Mouse (Mus musculus): ENCODE results near the gene Gna13. TPM values are rescaled to one million over a fixed set of nuclear protein-coding genes. Genes with fewer than 3 reads are reported as not detected.
A peak's percentile ranks its signal among the peaks of the same experiment; 100 is the strongest.

Gna13 gene
- polyA plus RNA-seq, 1 experiment: 52.4 TPM

GRCm38 (mm10) chr11:109343558-109343957 lies 19.1 kb upstream of the Gna13 start:
- TF ChIP-seq GATA1 (IDR thresholded peaks at IDR 0.05; ENCODE audit: low read length): no peak

GRCm38 (mm10) chr11:109343991-109344599 lies 18.5 kb upstream of the Gna13 start:
- no peak for TF ChIP-seq GATA1 (IDR thresholded peaks at IDR 0.05; ENCODE audit: low read length)

GRCm38 (mm10) chr11:109347242-109347959 lies 15.2 kb upstream of the Gna13 start:
- TF ChIP-seq GATA1 (IDR thresholded peaks at IDR 0.05; ENCODE audit: low read length): no peak

- no peak for TF ChIP-seq GATA1 (IDR thresholded peaks at IDR 0.05; ENCODE audit: low read length)
Observed at GRCm38 (mm10) chr11:109348408-109348807, 14.2 kb upstream of the Gna13 start.

- peak; percentile 47 for TF ChIP-seq GATA1 (IDR thresholded peaks at IDR 0.05; ENCODE audit: low read length)
Observed at GRCm38 (mm10) chr11:109349652-109350316, 12.8 kb upstream of the Gna13 start.

GRCm38 (mm10) chr11:109350317-109350714 lies 12.3 kb upstream of the Gna13 start:
- TF ChIP-seq GATA1 (IDR thresholded peaks at IDR 0.05; ENCODE audit: low read length): no peak

- TF ChIP-seq GATA1 (IDR thresholded peaks at IDR 0.05; ENCODE audit: low read length): no peak
Observed at GRCm38 (mm10) chr11:109351489-109351888, 11.1 kb upstream of the Gna13 start.

GRCm38 (mm10) chr11:109353391-109354235 lies 9.0 kb upstream of the Gna13 start:
- TF ChIP-seq GATA1 (IDR thresholded peaks at IDR 0.05; ENCODE audit: low read length): no peak

- no peak for TF ChIP-seq GATA1 (IDR thresholded peaks at IDR 0.05; ENCODE audit: low read length)
Observed at GRCm38 (mm10) chr11:109354236-109354613, 8.4 kb upstream of the Gna13 start.

GRCm38 (mm10) chr11:109355771-109356388 lies 6.8 kb upstream of the Gna13 start:
- no peak for TF ChIP-seq GATA1 (IDR thresholded peaks at IDR 0.05; ENCODE audit: low read length)

GRCm38 (mm10) chr11:109357171-109357570 lies 5.5 kb upstream of the Gna13 start:
- TF ChIP-seq GATA1 (IDR thresholded peaks at IDR 0.05; ENCODE audit: low read length): no peak

- no peak for TF ChIP-seq GATA1 (IDR thresholded peaks at IDR 0.05; ENCODE audit: low read length)
Observed at GRCm38 (mm10) chr11:109358549-109358948, 4.1 kb upstream of the Gna13 start.

- TF ChIP-seq GATA1 (IDR thresholded peaks at IDR 0.05; ENCODE audit: low read length): peak; percentile 30
Observed at GRCm38 (mm10) chr11:109359043-109359752, 3.4 kb upstream of the Gna13 start.

- no peak for TF ChIP-seq GATA1 (IDR thresholded peaks at IDR 0.05; ENCODE audit: low read length)
Observed at GRCm38 (mm10) chr11:109360102-109360501, 2.5 kb upstream of the Gna13 start.

Data from G1E-ER4 (cell line).